Mouse (Mus musculus) neural tube, embryonic 11.5 days (tissue): ENCODE data around the gene Cntnap4. TPM values are rescaled to one million over a fixed set of nuclear protein-coding genes. Genes with fewer than 3 reads are reported as not detected.

ENCODE experiments used
- ATAC-seq: fragments of 200-750 bp; cut with Nextera tagmentation; 2 replicates; pipeline ENCODE4 v1.8.0; 2017; ENCODE audit warnings: moderate number of reproducible peaks, mild to moderate bottlenecking, moderate TSS enrichment, moderate library complexity; ENCODE audit not compliant: insufficient read depth, low FRiP score, low TSS enrichment
- DNase-seq: peaks from one replicate; pipeline ENCODE4 v3.0.0-alpha.2; 2015; ENCODE audit warnings: low spot score
- H3K27ac ChIP-seq: fragments of 300-500 bp; sonication (generic); 2 replicates; pipeline ENCODE4 v1.5.1; 2014; ENCODE audit warnings: low read depth, mild to moderate bottlenecking, low read length
- H3K27me3 ChIP-seq: fragments of 300-500 bp; sonication (generic); 2 replicates; pipeline ENCODE4 v1.6.1; 2014; ENCODE audit warnings: mild to moderate bottlenecking, low read length, mixed read lengths; ENCODE audit not compliant: control insufficient read depth, insufficient read depth
- H3K36me3 ChIP-seq: fragments of 300-500 bp; sonication (generic); 2 replicates; pipeline ENCODE4 v1.6.1; 2014; ENCODE audit warnings: mild to moderate bottlenecking, low read length, moderate library complexity, mixed read lengths; ENCODE audit not compliant: control insufficient read depth, insufficient read depth
- H3K4me1 ChIP-seq: fragments of 300-500 bp; sonication (generic); 2 replicates; pipeline ENCODE4 v1.6.1; 2014; ENCODE audit warnings: low read length, mixed read lengths; ENCODE audit not compliant: control insufficient read depth, insufficient read depth
- H3K4me2 ChIP-seq: fragments of 300-500 bp; sonication (generic); 2 replicates; pipeline ENCODE4 v1.6.1; 2014; ENCODE audit warnings: low read depth, mild to moderate bottlenecking, moderate library complexity
- H3K4me3 ChIP-seq: fragments of 300-500 bp; sonication (generic); 2 replicates; pipeline ENCODE4 v1.5.1; 2014; ENCODE audit warnings: low read depth, low read length
- H3K9ac ChIP-seq: fragments of 300-500 bp; sonication (generic); 2 replicates; pipeline ENCODE4 v1.6.1; 2014; ENCODE audit warnings: mild to moderate bottlenecking, low read length
- H3K9me3 ChIP-seq: fragments of 300-500 bp; sonication (generic); 2 replicates; pipeline ENCODE4 v1.6.1; 2016; ENCODE audit warnings: low read length; ENCODE audit not compliant: control insufficient read depth
- WGBS: fragments of 180-500 bp; shearing (Covaris S2); extraction: QIAGEN DNeasy Blood & Tissue Kit; methylation state at CpG from one replicate; pipeline ENCODE4 v1.1.7; 2014; 5-methylcytosine and 5-hydroxymethylcytosine counted together
- polyA plus RNA-seq: library from polyadenylated mRNA; unstranded; fragments of >200 nt; fragmentation: Nextera tagmentation; extraction: Ambion mirVana; gene quantifications from 2 replicates; pipeline ENCODE4 v1.2.1, GENCODE M21; 2014

Gene Cntnap4
- polyA plus RNA-seq, 1 experiment from 2014 or later = 1.2 TPM

GRCm38 (mm10) chr8:112596023-112596776, 26.4 kb downstream of the Cntnap4 start:
- H3K4me2 ChIP-seq = no peak overlapping the region
- H3K4me1 ChIP-seq = no peaks in the 10 kb centered on the region
- H3K4me3 ChIP-seq = no peak overlapping the region
- no peaks in the 10 kb centered on the region for H3K27me3 ChIP-seq
- H3K36me3 ChIP-seq = no peaks in the 10 kb centered on the region
- H3K27ac ChIP-seq = no peak overlapping the region
- no peak for DNase-seq
- WGBS = 61% methylated on average over 15 of the region's 15 CpGs
- no peaks in the 10 kb centered on the region for H3K9me3 ChIP-seq
- no peak overlapping the region for H3K9ac ChIP-seq
- no peak for ATAC-seq

- no peak for DNase-seq
Measured at GRCm38 (mm10) chr8:112599975-112600374, 30.1 kb downstream of the Cntnap4 start.

GRCm38 (mm10) chr8:112601150-112601549, 31.3 kb downstream of the Cntnap4 start:
- H3K36me3 ChIP-seq = no peaks in the 10 kb centered on the region
- ATAC-seq = no peak
- H3K4me3 ChIP-seq = no peak overlapping the region
- no peaks in the 10 kb centered on the region for H3K4me1 ChIP-seq
- H3K9me3 ChIP-seq = no peaks in the 10 kb centered on the region
- H3K27me3 ChIP-seq = no peaks in the 10 kb centered on the region
- no peak overlapping the region for H3K9ac ChIP-seq
- no peak overlapping the region for H3K4me2 ChIP-seq
- no peak for DNase-seq
- 89% methylated on average over 1 of the region's 1 CpGs for WGBS
- H3K27ac ChIP-seq = no peak overlapping the region

More at GRCm38 (mm10) chr8:112599975-112600374, 30.1 kb downstream of the Cntnap4 start:
- Histone ChIP-seq H3K4me2 (no peak overlapping the region), H3K9me3 (no peaks in the 10 kb centered on the region), H3K4me3 (no peak overlapping the region), H3K9ac (no peak overlapping the region), H3K4me1 (no peaks in the 10 kb centered on the region), H3K27me3 (no peaks in the 10 kb centered on the region), H3K27ac (no peak overlapping the region), H3K36me3 (no peaks in the 10 kb centered on the region)
- ATAC-seq = no peak
- WGBS = 95% methylated on average over 11 of the region's 11 CpGs

- Histone ChIP-seq H3K4me2 (no peak overlapping the region), H3K27ac (no peak overlapping the region), H3K9me3 (no peaks in the 10 kb centered on the region), H3K4me1 (no peaks in the 10 kb centered on the region), H3K27me3 (no peaks in the 10 kb centered on the region), H3K9ac (no peak overlapping the region), H3K4me3 (no peak overlapping the region), H3K36me3 (no peaks in the 10 kb centered on the region)
- no peak for ATAC-seq
- WGBS = 80% methylated on average over 6 of the region's 6 CpGs
- no peak for DNase-seq
Measured at GRCm38 (mm10) chr8:112610121-112610520, 40.3 kb downstream of the Cntnap4 start.

GRCm38 (mm10) chr8:112628791-112629190, 58.9 kb downstream of the Cntnap4 start:
- Histone ChIP-seq H3K27ac (no peak overlapping the region), H3K4me1 (no peaks in the 10 kb centered on the region), H3K4me3 (no peak overlapping the region), H3K36me3 (no peaks in the 10 kb centered on the region), H3K27me3 (no peaks in the 10 kb centered on the region), H3K9ac (no peak overlapping the region), H3K4me2 (no peak overlapping the region), H3K9me3 (no peaks in the 10 kb centered on the region)
- ATAC-seq (no peak), DNase-seq (no peak)
- WGBS = 92% methylated on average over 7 of the region's 7 CpGs

- no peak overlapping the region for H3K9ac ChIP-seq
- no peaks in the 10 kb centered on the region for H3K27me3 ChIP-seq
- H3K36me3 ChIP-seq = no peaks in the 10 kb centered on the region
- H3K4me2 ChIP-seq = no peak overlapping the region
- ATAC-seq = no peak
- 96% methylated on average over 4 of the region's 4 CpGs for WGBS
- no peak overlapping the region for H3K27ac ChIP-seq
- no peak for DNase-seq
- no peaks in the 10 kb centered on the region for H3K9me3 ChIP-seq
- H3K4me1 ChIP-seq = no peaks in the 10 kb centered on the region
- no peak overlapping the region for H3K4me3 ChIP-seq
Measured at GRCm38 (mm10) chr8:112652657-112653056, 82.8 kb downstream of the Cntnap4 start.

- Histone ChIP-seq H3K4me3 (no peak overlapping the region), H3K4me1 (no peaks in the 10 kb centered on the region), H3K4me2 (no peak overlapping the region), H3K27ac (no peak overlapping the region), H3K9me3 (no peaks in the 10 kb centered on the region), H3K27me3 (no peaks in the 10 kb centered on the region), H3K9ac (no peak overlapping the region), H3K36me3 (no peaks in the 10 kb centered on the region)
- WGBS = 90% methylated on average over 1 of the region's 1 CpGs
- DNase-seq = no peak
- ATAC-seq = no peak
Measured at GRCm38 (mm10) chr8:112653276-112653675, 83.4 kb downstream of the Cntnap4 start.

GRCm38 (mm10) chr8:112653994-112654393, 84.2 kb downstream of the Cntnap4 start:
- H3K27ac ChIP-seq = no peak overlapping the region
- no peaks in the 10 kb centered on the region for H3K36me3 ChIP-seq
- H3K27me3 ChIP-seq = no peaks in the 10 kb centered on the region
- no peak for ATAC-seq
- 83% methylated on average over 3 of the region's 3 CpGs for WGBS
- DNase-seq = no peak
- H3K4me2 ChIP-seq = no peak overlapping the region
- no peak overlapping the region for H3K9ac ChIP-seq
- H3K4me3 ChIP-seq = no peak overlapping the region
- no peaks in the 10 kb centered on the region for H3K4me1 ChIP-seq
- no peaks in the 10 kb centered on the region for H3K9me3 ChIP-seq

GRCm38 (mm10) chr8:112664067-112664466, 94.2 kb downstream of the Cntnap4 start:
- Histone ChIP-seq H3K9me3 (no peaks in the 10 kb centered on the region), H3K27ac (no peak overlapping the region), H3K4me1 (no peaks in the 10 kb centered on the region), H3K9ac (no peak overlapping the region), H3K4me2 (no peak overlapping the region), H3K36me3 (no peaks in the 10 kb centered on the region), H3K27me3 (no peaks in the 10 kb centered on the region), H3K4me3 (no peak overlapping the region)
- DNase-seq = no peak
- ATAC-seq = no peak
- WGBS = 74% methylated on average over 3 of the region's 3 CpGs
